Mouse (Mus musculus) CD8-positive naive resting alpha-beta T cell, adult 2 months (primary cell): Measurements from ENCODE around the gene Lalba.
"Not testable (repeated sequence)": the region's sequence is repeated elsewhere in the genome, so short reads cannot be mapped to it uniquely, and the experiment has no call there.

Experiments used
- DNase-seq, 2 experiments: peaks; one replicate each; pipeline ENCODE4 v3.0.0; 2022; ENCODE audit warnings: low read depth in 2 of 2, low spot score in 2 of 2

Lalba gene

DNA sequence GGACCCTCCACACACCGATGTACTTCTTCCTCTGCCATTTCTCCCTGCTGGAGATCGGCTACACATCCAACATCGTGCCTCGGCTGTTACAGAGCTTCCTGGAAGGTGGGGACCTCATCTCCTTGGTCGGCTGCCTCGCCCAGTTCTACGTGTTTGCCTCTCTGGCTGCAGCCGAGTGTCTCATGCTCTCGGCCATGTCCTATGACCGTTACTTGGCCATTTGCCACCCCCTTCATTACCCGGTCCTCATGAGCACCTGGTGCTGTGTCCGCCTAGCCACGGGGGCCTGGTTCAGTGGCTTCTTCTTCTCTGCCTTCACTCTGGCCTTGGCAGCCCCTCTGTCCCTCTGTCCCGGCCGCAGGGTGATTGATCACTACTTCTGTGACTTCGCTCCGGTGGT, 15.1 kb upstream of the Lalba start:
- no peak for DNase-seq

GRCm38 (mm10) chr15:98492102-98492501, 9.6 kb upstream of the Lalba start, which contains the start of gene Olfr279:
Gene Olfr279, plus strand, starts transcription at chr15:98492402.
- no peak for DNase-seq

GRCm38 (mm10) chr15:98491332-98491731, 8.8 kb upstream of the Lalba start:
- no peak for DNase-seq

- no peak for DNase-seq
Measured at GRCm38 (mm10) chr15:98486433-98487021, 4.0 kb upstream of the Lalba start.

GRCm38 (mm10) chr15:98483907-98484886, 1.7 kb upstream of the Lalba start:
- DNase-seq, result no peak

- DNase-seq, result no peak
Measured at GRCm38 (mm10) chr15:98479568-98480102, 2.9 kb downstream of the Lalba start.

DNA sequence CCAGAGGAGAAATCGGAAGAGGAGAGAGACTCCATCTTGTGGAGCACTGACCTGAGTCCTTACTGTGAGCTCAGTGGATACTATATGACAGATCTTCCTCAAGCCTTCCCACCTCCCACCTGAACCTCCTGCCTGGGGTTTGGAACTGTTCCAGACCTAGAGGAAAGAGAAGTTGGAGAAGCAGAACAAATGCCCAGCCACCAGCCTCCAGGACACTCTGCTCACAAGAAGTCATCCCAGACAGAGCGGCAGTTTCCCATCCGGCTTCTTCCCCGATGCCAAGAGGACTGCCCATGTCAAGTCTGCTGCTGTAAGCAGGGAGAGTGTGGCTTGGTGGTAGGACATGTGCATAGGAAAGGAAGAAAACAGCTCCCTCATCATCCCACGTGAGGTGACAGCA, 6.2 kb downstream of the Lalba start:
- no peak for DNase-seq

DNA sequence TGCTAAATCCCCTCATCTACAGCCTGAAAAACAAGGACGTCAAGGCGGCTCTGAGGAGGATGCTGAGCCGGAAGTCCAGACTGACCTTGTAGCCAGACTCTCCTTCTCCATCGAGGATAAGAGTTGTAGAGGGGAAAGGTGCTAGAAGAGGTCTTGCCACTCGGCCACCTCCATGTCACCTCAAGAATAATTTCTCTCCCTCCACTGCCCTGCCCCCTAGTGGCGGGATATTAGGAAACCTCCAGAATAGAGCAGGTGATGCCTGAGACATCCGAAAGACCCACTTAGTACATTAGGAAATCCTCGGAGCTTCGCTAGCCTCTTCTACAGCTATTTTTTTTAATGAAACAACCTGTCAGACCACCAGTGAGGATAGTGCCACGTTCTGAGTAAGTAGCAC, 7.1 kb downstream of the Lalba start:
- DNase-seq, result peak; percentile 30 to 31

GRCm38 (mm10) chr15:98474958-98475357, 7.6 kb downstream of the Lalba start:
- no peak for DNase-seq

- no peak for DNase-seq
Measured at GRCm38 (mm10) chr15:98471539-98471938, 11.0 kb downstream of the Lalba start.

DNA sequence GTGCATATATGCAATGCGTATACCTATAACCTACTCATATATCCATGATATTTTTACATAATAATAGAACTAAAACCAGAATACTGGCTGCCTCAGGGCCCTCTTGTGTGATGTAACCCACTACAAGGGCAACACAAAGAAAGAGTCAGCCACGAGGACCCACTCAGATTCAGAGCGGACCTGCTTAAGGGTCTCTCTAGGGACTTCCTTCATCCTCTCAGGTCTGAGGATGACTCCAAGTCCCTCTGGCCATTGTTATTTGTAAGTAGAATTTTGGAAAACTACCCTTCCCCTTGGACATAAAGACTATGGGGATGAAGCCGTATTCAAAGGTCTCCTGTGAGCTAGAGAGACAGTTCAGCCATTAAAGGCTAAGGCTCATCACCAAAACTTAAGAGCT, 12.9 kb downstream of the Lalba start, which contains the start of gene OR5BS1P:
TSS of gene OR5BS1P (plus strand) at position 301 of the 400 bp plus-strand sequence.
- no peak for DNase-seq

DNA sequence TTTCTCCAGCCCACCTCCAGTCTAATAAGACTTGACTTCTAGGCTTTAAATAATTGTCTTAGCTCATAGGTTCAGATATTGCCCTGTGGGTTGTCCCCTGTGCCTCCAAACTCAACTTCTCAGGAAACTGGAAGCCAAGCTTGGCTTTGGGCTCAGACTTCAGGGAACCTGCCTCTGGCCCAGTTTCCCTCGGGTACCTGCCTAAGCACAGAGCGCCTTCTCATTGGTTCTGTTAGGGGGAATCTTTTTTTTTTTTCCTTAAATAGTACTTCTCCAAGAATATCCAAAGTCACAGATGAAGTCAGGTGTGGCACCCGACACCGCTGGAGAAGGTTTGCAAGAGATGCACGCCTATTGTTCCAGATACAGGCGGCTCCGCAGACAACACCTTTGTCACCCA, 30.2 kb downstream of the Lalba start, which contains the start of gene Olfr281:
TSS of gene Olfr281 (plus strand) at position 301 of the 400 bp plus-strand sequence.
- no peak for DNase-seq

DNA sequence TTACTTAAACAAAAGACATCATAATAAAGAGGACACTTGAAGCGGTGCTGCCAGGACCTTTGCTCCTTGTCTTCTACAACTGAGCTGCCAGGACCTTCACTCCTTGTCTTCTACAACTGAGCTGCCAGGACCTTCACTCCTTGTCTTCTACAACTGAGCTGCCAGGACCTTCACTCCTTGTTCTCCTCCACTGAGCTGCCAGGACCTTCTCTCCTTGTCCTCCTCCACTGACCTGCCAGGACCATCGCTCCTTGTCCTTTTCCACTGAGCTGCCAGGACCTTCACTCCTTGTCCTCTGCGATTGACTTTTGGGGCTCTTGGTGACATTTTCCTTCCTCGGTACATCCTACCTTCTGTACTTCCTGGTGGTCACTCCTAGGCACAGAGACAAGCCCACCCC, 34.0 kb downstream of the Lalba start:
- no peak for DNase-seq

DNA sequence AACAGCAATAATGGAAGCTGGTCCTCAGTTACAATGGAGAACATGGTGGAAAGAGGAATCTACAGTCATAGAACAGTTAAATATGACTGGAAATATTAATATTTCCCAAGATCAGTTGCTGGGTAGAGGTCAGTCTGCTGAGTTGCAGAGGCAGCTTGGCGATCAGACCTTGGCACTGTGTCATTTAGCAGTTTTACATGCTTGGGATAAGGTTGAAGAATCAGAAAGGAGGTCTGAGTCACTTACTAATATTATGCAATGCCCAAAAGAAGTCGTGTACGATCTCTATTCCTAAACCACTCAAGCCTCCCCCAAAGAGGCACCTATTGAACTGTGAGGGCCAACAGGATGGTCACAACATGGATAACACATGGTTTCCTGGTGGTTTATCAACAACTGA, 38.0 kb downstream of the Lalba start:
- DNase-seq, result no peak

DNA sequence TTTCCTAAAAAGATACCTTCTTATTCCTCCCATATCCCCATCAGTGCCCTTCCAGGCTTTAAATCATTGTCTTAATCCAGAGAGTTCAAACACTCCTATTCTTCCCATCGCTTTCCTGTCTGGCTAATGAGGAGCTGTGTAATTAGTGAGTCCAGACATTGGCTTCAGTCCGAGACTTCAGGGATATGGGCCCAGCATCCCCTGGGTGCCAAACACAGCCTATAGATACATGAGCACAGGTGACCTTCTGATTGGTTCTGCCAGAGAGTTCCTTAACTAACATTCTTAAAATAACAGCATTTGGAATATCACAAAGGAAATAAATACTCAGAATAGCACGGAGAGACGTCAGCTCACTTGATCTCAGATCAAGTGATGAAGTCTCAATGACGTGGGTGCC, 51.6 kb downstream of the Lalba start, which contains the start of gene Olfr282:
TSS of gene Olfr282 (plus strand) at position 301 of the 400 bp plus-strand sequence.
- DNase-seq, result not testable (repeated sequence)
